Mouse (Mus musculus): Measurements from ENCODE around the gene Rtbdn. TPM values are rescaled to one million over a fixed set of nuclear protein-coding genes. Genes with fewer than 3 reads are reported as not detected.
A peak's percentile ranks its signal among the peaks of the same experiment; 100 is the strongest.

Gene Rtbdn
- 0.20 TPM in 1 of 2 replicates, not detected in the other for polyA plus RNA-seq (2014; fragmentation: Nextera tagmentation; extraction: Ambion mirVana)

DNA sequence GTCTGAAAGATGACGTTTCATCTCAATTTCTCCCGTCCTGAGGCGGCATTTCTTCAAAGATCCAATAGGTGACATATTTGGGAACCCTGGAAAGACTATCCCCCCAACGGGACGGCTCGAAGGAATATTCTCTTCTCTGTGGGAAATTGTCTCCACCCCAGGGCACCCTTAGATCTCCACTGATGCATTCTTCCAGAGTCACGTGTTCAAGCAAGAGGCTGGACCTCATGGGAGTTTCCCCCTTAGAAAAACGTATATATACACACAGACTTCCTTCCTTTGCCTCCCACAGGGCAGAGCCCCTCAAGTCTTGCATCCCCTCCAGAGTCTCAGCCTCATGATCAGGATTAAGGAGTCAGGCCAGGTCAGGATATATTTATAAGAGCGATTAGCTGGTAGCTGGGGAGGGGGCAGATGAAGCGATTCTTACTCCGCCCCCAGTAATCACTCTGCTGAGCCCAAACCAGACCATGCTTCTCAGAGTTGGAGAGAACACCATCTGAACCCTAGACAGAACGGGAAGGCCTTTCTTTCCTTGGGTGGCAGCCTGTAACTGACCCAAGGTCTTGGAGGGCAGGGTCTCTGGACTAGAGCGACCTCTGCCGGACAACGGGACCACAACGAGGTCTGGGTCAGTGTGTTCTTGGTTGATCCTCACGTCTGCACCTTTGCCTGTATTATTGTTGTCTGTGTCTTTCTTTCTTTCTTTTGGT lies at the start of gene Rtbdn:
Rtbdn (plus strand) TSS at position 464 of the 713 bp plus-strand sequence.
- Histone ChIP-seq H3K9me3 (ENCODE audit: control insufficient read depth, low read length) (no peaks in the 10 kb centered on the region), H3K9ac (ENCODE audit: low read depth, low read length) (peak within 1 kb of the TSS; percentile 46; the same call in 1 of the 2 replicates), H3K27ac (replicated peaks; ENCODE audit: low read depth, low read length) (no peak within 1 kb of the TSS), H3K4me1 (ENCODE audit: control insufficient read depth, insufficient read depth, low read length) (peaks cover 5% of the 10 kb centered on the region; the same call in 1 of the 2 replicates), H3K4me3 (ENCODE audit: low read depth, low read length) (peak within 1 kb of the TSS; percentile 44), H3K36me3 (ENCODE audit: control insufficient read depth, insufficient read depth, low read length) (no peaks in the 10 kb centered on the region), H3K4me2 (ENCODE audit: low read depth, low read length) (peak within 1 kb of the TSS; percentile 72), H3K27me3 (replicated peaks; ENCODE audit: control insufficient read depth, insufficient read depth, low read length) (peaks cover 61% of the 10 kb centered on the region)
- DNase-seq (ENCODE audit: low spot score) (no peak), ATAC-seq (ENCODE audit: low read depth) (peak; percentile 7; the same call in 1 of the 2 replicates)
- WGBS, result 10% methylated on average over 17 of the region's 17 CpGs

DNA sequence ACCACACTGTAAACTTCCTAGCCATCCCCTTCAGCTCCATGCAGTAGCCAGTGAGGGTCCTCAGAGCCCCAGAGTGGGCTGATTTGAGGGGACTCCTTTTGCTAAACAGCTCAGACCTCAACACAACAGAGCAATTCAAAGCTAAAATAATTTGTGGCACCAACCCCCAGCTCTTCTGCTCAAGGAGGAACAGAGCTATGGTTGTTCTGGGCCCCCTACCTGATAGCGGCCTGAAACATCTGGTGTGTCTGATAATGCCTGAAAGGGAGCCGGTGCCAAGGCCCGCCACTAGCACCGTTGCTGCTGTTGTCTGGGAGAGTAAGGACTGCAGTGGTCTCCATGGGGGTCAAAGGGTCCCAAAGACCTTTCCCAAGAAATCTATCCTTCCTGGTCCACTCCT lies 45.7 kb upstream of the Rtbdn start:
- H3K4me1 ChIP-seq (ENCODE audit: control insufficient read depth, insufficient read depth, low read length), result no peaks in the 10 kb centered on the region
- no peaks in the 10 kb centered on the region for H3K9me3 ChIP-seq (ENCODE audit: control insufficient read depth, low read length)
- no peak for ATAC-seq (ENCODE audit: low read depth)
- no peaks in the 10 kb centered on the region for H3K27me3 ChIP-seq (replicated peaks; ENCODE audit: control insufficient read depth, insufficient read depth, low read length)
- DNase-seq (ENCODE audit: low spot score), result no peak
- no peak overlapping the region for H3K27ac ChIP-seq (replicated peaks; ENCODE audit: low read depth, low read length)
- H3K4me2 ChIP-seq (ENCODE audit: low read depth, low read length), result no peak overlapping the region
- H3K36me3 ChIP-seq (ENCODE audit: control insufficient read depth, insufficient read depth, low read length), result no peaks in the 10 kb centered on the region
- H3K4me3 ChIP-seq (ENCODE audit: low read depth, low read length), result no peak overlapping the region
- H3K9ac ChIP-seq (ENCODE audit: low read depth, low read length), result no peak overlapping the region
- 73% methylated on average over 2 of the region's 4 CpGs for WGBS

DNA sequence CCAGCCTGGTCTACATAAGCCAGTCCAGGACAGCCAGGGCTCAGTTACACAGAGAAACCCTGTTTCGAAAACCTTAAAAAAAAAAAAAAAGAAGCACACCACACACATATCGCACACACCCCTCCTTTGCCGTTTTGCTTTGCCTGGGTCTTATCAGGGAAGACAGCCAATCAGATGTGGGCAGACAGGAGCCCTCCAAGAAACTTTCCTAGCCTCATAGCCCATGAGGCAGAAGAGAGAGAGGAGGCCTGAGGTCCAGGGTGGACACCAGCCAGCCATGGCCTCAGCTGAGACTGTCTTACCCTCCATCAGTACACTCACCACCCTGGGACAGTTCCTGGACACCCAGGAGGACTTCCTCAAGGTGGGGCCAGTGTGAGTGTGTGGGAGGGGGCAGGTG lies 45.0 kb upstream of the Rtbdn start, which contains the start of gene Klf1:
Klf1 (plus strand) TSS at position 177 of the 400 bp plus-strand sequence.
- H3K27me3 ChIP-seq (replicated peaks; ENCODE audit: control insufficient read depth, insufficient read depth, low read length), result no peaks in the 10 kb centered on the region
- H3K9ac ChIP-seq (ENCODE audit: low read depth, low read length), result peak within 1 kb of the TSS; percentile 77
- peak within 1 kb of the TSS; percentile 59; the same call in 1 of the 2 replicates for H3K27ac ChIP-seq (replicated peaks; ENCODE audit: low read depth, low read length)
- H3K9me3 ChIP-seq (ENCODE audit: control insufficient read depth, low read length), result no peaks in the 10 kb centered on the region
- no peak for DNase-seq (ENCODE audit: low spot score)
- no peak for ATAC-seq (ENCODE audit: low read depth)
- H3K4me3 ChIP-seq (ENCODE audit: low read depth, low read length), result peak within 1 kb of the TSS; percentile 60
- H3K4me2 ChIP-seq (ENCODE audit: low read depth, low read length), result peak within 1 kb of the TSS; percentile 94
- 67% methylated on average over 3 of the region's 3 CpGs for WGBS
- no peaks in the 10 kb centered on the region for H3K36me3 ChIP-seq (ENCODE audit: control insufficient read depth, insufficient read depth, low read length)
- H3K4me1 ChIP-seq (ENCODE audit: control insufficient read depth, insufficient read depth, low read length), result no peaks in the 10 kb centered on the region

GRCm38 (mm10) chr8:84902367-84902919 lies 44.3 kb upstream of the Rtbdn start:
- Histone ChIP-seq H3K4me1 (ENCODE audit: control insufficient read depth, insufficient read depth, low read length) (no peaks in the 10 kb centered on the region), H3K4me3 (ENCODE audit: low read depth, low read length) (peak overlapping the region; percentile 60), H3K4me2 (ENCODE audit: low read depth, low read length) (peak overlapping the region; percentile 94), H3K27ac (replicated peaks; ENCODE audit: low read depth, low read length) (peak overlapping the region; percentile 59; the same call in 1 of the 2 replicates), H3K9ac (ENCODE audit: low read depth, low read length) (peak overlapping the region; percentile 77), H3K27me3 (replicated peaks; ENCODE audit: control insufficient read depth, insufficient read depth, low read length) (no peaks in the 10 kb centered on the region), H3K9me3 (ENCODE audit: control insufficient read depth, low read length) (no peaks in the 10 kb centered on the region), H3K36me3 (ENCODE audit: control insufficient read depth, insufficient read depth, low read length) (no peaks in the 10 kb centered on the region)
- DNase-seq (ENCODE audit: low spot score), result peak; percentile 35
- no peak; the same call in 1 of the 2 replicates for ATAC-seq (ENCODE audit: low read depth)
- WGBS, result 6% methylated on average over 17 of the region's 24 CpGs

DNA sequence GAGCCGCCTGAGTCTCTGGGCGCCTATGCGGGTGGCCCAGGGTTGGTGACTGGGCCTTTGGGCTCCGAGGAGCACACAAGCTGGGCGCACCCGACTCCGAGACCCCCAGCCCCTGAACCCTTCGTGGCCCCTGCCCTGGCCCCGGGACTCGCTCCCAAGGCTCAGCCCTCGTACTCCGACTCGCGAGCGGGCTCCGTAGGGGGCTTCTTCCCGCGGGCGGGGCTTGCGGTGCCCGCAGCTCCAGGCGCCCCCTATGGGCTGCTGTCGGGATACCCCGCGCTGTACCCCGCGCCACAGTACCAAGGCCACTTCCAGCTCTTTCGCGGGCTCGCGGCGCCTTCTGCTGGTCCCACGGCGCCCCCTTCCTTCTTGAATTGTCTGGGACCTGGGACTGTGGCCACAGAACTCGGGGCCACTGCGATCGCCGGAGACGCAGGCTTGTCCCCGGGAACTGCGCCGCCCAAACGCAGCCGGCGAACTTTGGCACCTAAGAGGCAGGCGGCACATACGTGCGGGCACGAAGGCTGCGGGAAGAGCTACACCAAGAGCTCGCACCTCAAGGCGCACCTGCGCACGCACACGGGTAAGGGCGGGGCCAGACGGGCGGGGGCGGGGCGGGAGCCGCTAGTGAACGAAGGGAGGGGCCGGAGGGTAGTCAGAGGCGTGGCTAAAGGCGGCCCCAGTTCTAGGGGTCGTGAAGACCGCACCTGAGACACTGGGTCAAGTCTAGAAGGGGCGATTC lies 43.7 kb upstream of the Rtbdn start:
- WGBS, result under 1% methylated on average over 27 of the region's 68 CpGs
- H3K27me3 ChIP-seq (replicated peaks; ENCODE audit: control insufficient read depth, insufficient read depth, low read length), result no peaks in the 10 kb centered on the region
- ATAC-seq (ENCODE audit: low read depth), result peak; percentile 91

GRCm38 (mm10) chr8:84904351-84904750 lies 42.4 kb upstream of the Rtbdn start:
- no peak for DNase-seq (ENCODE audit: low spot score)
- Histone ChIP-seq H3K9ac (ENCODE audit: low read depth, low read length) (no peak overlapping the region), H3K36me3 (ENCODE audit: control insufficient read depth, insufficient read depth, low read length) (no peaks in the 10 kb centered on the region), H3K9me3 (ENCODE audit: control insufficient read depth, low read length) (no peaks in the 10 kb centered on the region), H3K27ac (replicated peaks; ENCODE audit: low read depth, low read length) (no peak overlapping the region), H3K27me3 (replicated peaks; ENCODE audit: control insufficient read depth, insufficient read depth, low read length) (0 out of 2 replicates have a peak, but pooled peaks cover under 1% of the 10 kb centered on the region), H3K4me2 (ENCODE audit: low read depth, low read length) (no peak overlapping the region), H3K4me1 (ENCODE audit: control insufficient read depth, insufficient read depth, low read length) (peaks cover 5% of the 10 kb centered on the region; the same call in 1 of the 2 replicates), H3K4me3 (ENCODE audit: low read depth, low read length) (no peak overlapping the region)
- ATAC-seq (ENCODE audit: low read depth), result no peak
- 87% methylated on average over 7 of the region's 7 CpGs for WGBS

More for the DNA sequence above, 43.7 kb upstream of the Rtbdn start:
- H3K27ac ChIP-seq (replicated peaks; ENCODE audit: low read depth, low read length), result peak overlapping the region; percentile 59; the same call in 1 of the 2 replicates
- peak overlapping the region; percentile 94 for H3K4me2 ChIP-seq (ENCODE audit: low read depth, low read length)
- H3K36me3 ChIP-seq (ENCODE audit: control insufficient read depth, insufficient read depth, low read length), result no peaks in the 10 kb centered on the region
- no peaks in the 10 kb centered on the region for H3K4me1 ChIP-seq (ENCODE audit: control insufficient read depth, insufficient read depth, low read length)
- H3K4me3 ChIP-seq (ENCODE audit: low read depth, low read length), result peak overlapping the region; percentile 60
- DNase-seq (ENCODE audit: low spot score), result peak; percentile 90
- H3K9ac ChIP-seq (ENCODE audit: low read depth, low read length), result peak overlapping the region; percentile 77
- no peaks in the 10 kb centered on the region for H3K9me3 ChIP-seq (ENCODE audit: control insufficient read depth, low read length)

DNA sequence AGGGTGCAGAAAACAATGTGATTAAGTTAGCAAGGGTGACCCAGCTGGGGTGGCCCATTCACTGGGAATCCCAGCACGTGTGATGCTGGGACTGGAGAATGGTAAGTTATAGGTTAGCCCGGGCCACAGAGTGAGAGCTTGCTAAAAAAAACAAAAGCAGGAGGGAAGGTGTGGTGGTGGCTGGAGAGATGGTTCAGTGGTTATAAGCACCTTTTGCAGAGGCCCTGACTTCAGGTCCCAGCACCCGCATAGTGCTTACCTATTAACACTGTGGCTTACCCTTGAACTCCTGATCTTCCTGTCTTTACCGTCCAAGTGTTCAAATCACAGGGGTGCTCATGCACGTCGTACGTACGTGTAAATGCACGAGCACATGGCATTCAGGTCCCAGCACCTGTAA lies 39.8 kb upstream of the Rtbdn start:
- DNase-seq (ENCODE audit: low spot score) (no peak), ATAC-seq (ENCODE audit: low read depth) (no peak)
- Histone ChIP-seq H3K27ac (replicated peaks; ENCODE audit: low read depth, low read length) (no peak overlapping the region), H3K36me3 (ENCODE audit: control insufficient read depth, insufficient read depth, low read length) (no peaks in the 10 kb centered on the region), H3K9ac (ENCODE audit: low read depth, low read length) (no peak overlapping the region), H3K4me2 (ENCODE audit: low read depth, low read length) (no peak overlapping the region), H3K4me3 (ENCODE audit: low read depth, low read length) (no peak overlapping the region), H3K9me3 (ENCODE audit: control insufficient read depth, low read length) (no peaks in the 10 kb centered on the region), H3K4me1 (ENCODE audit: control insufficient read depth, insufficient read depth, low read length) (peaks cover 9% of the 10 kb centered on the region; the same call in 1 of the 2 replicates), H3K27me3 (replicated peaks; ENCODE audit: control insufficient read depth, insufficient read depth, low read length) (peaks cover 16% of the 10 kb centered on the region)
- 91% methylated on average over 9 of the region's 9 CpGs for WGBS

DNA sequence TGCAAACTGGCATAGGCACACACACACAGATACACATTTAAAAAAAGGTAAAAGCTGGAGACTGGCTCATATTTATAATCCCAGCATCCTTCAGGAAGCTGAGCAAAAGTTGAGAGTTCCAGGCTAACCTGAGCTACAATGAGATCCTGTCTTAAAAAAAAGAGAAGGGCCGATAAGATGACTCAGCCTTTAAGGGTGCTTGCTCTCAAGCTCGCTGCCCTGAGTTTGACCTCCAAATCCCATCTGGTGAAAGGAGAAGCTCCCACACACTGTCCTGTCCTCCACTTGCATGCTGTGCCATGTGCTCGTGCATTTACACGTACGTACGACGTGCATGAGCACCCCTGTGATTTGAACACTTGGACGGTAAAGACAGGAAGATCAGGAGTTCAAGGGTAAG lies 39.3 kb upstream of the Rtbdn start:
- DNase-seq (ENCODE audit: low spot score) (no peak), ATAC-seq (ENCODE audit: low read depth) (no peak)
- H3K9ac ChIP-seq (ENCODE audit: low read depth, low read length), result no peak overlapping the region
- peaks cover 21% of the 10 kb centered on the region for H3K27me3 ChIP-seq (replicated peaks; ENCODE audit: control insufficient read depth, insufficient read depth, low read length)
- no peak overlapping the region for H3K4me3 ChIP-seq (ENCODE audit: low read depth, low read length)
- H3K4me1 ChIP-seq (ENCODE audit: control insufficient read depth, insufficient read depth, low read length), result peaks cover 9% of the 10 kb centered on the region; the same call in 1 of the 2 replicates
- H3K9me3 ChIP-seq (ENCODE audit: control insufficient read depth, low read length), result no peaks in the 10 kb centered on the region
- H3K4me2 ChIP-seq (ENCODE audit: low read depth, low read length), result no peak overlapping the region
- H3K27ac ChIP-seq (replicated peaks; ENCODE audit: low read depth, low read length), result no peak overlapping the region
- 72% methylated on average over 8 of the region's 8 CpGs for WGBS
- no peaks in the 10 kb centered on the region for H3K36me3 ChIP-seq (ENCODE audit: control insufficient read depth, insufficient read depth, low read length)

Data from embryonic facial prominence, embryonic 14.5 days (tissue).